Mouse (Mus musculus) thymus, adult 2 months (tissue): ENCODE measurements around the gene Tuba3b.

Experiments
- CTCF ChIP-seq: fragments of 200-500 bp; IDR thresholded peaks from 2 replicates; pipeline ENCODE4 v1.5.1; 2012; ENCODE audit warnings: mild to moderate bottlenecking, control low read depth, low read length, moderate library complexity, borderline replicate concordance; ENCODE audit not compliant: control insufficient read depth, poor library complexity, insufficient read depth; ENCODE audit errors: extremely low read depth
- POLR2A ChIP-seq: fragments of 200-500 bp; IDR thresholded peaks from 2 replicates; pipeline ENCODE4 v1.6.1; 2012; ENCODE audit warnings: mild to moderate bottlenecking, low read length, control low read depth, moderate library complexity; ENCODE audit not compliant: control insufficient read depth, poor library complexity, insufficient read depth; ENCODE audit errors: extremely low read depth

- TF ChIP-seq CTCF (no peak), POLR2A (no peak)
These were observed 21.6 kb upstream of the Tuba3b start for GRCm38 (mm10) chr6:145593991-145594390.
